Mouse (Mus musculus) layer of hippocampus, postnatal 10 days (tissue): Measurements from ENCODE around the gene Bckdha. TPM values are rescaled to one million over a fixed set of nuclear protein-coding genes. Genes with fewer than 3 reads are reported as not detected.

ENCODE experiments used
- DNase-seq, 2 experiments: peaks; one replicate each; pipeline ENCODE4 v3.0.0; 2021; ENCODE audit warnings: low spot score in 2 of 2
- total RNA-seq, 2 experiments: library from RNA; stranded (reverse); gene quantifications; 2 replicates each; pipeline ENCODE4 v1.2.3; 2021

The Bckdha gene
- total RNA-seq, 2 experiments from 2014 or later, result 33.2 to 36.1 TPM

- DNase-seq, result no peak
These were observed 11.1 kb downstream of the Bckdha start for GRCm38 (mm10) chr7:25647574-25648123.

- no peak for DNase-seq
These were observed 13.7 kb downstream of the Bckdha start for GRCm38 (mm10) chr7:25645074-25645473.

- no peak for DNase-seq
These were observed 14.2 kb downstream of the Bckdha start for GRCm38 (mm10) chr7:25644631-25645030.

GRCm38 (mm10) chr7:25644136-25644535 is 14.6 kb downstream of the Bckdha start:
- no peak for DNase-seq

GRCm38 (mm10) chr7:25639754-25640153 is 19.0 kb downstream of the Bckdha start:
- no peak for DNase-seq

- DNase-seq, result no peak
These were observed 21.7 kb downstream of the Bckdha start for GRCm38 (mm10) chr7:25637099-25637498.

- DNase-seq, result no peak
These were observed 22.4 kb downstream of the Bckdha start for GRCm38 (mm10) chr7:25636373-25636772.

- no peak for DNase-seq
These were observed 26.1 kb downstream of the Bckdha start for GRCm38 (mm10) chr7:25632679-25633078.

- DNase-seq, result no peak
These were observed 30.5 kb downstream of the Bckdha start for GRCm38 (mm10) chr7:25628323-25628620.

GRCm38 (mm10) chr7:25627431-25628322 is 31.1 kb downstream of the Bckdha start:
- no peak for DNase-seq

GRCm38 (mm10) chr7:25626509-25627430 is 32.0 kb downstream of the Bckdha start, which contains the start of gene B3gnt8:
TSS of gene B3gnt8 (plus strand) at chr7:25626654.
- peak in 1 of 2 experiments; percentile 25 for DNase-seq

- no peak for DNase-seq
These were observed 33.1 kb downstream of the Bckdha start for GRCm38 (mm10) chr7:25625594-25626250.

GRCm38 (mm10) chr7:25624851-25625250 is 33.9 kb downstream of the Bckdha start:
- DNase-seq, result no peak

- DNase-seq, result no peak
These were observed 34.9 kb downstream of the Bckdha start for GRCm38 (mm10) chr7:25623857-25624370.

- no peak for DNase-seq
These were observed 38.0 kb downstream of the Bckdha start for GRCm38 (mm10) chr7:25620751-25621150.

- DNase-seq, result no peak
These were observed 38.7 kb downstream of the Bckdha start for GRCm38 (mm10) chr7:25620101-25620500.

- DNase-seq, result no peak
These were observed 39.1 kb downstream of the Bckdha start for GRCm38 (mm10) chr7:25619722-25619991.

- peak; percentile 89 to 91 for DNase-seq
These were observed 39.7 kb downstream of the Bckdha start, which contains the start of gene Dmac2 for GRCm38 (mm10) chr7:25618865-25619721. TSS of gene Dmac2 (plus strand) at chr7:25619414.

GRCm38 (mm10) chr7:25617376-25618160 is 41.2 kb downstream of the Bckdha start:
- DNase-seq, result peak in 1 of 2 experiments; percentile 8
